Mouse (Mus musculus) heart, postnatal 0 days (tissue): Measurements from ENCODE around the gene Avil.

ENCODE experiments used
- CTCF ChIP-seq: IDR thresholded peaks from 2 replicates; pipeline ENCODE4 v1.5.1; 2016; ENCODE audit warnings: antibody characterized with exemption, control low read depth, low read depth
- EP300 ChIP-seq: IDR thresholded peaks from 2 replicates; pipeline ENCODE4 v1.6.1; 2016; ENCODE audit warnings: antibody characterized with exemption, low read depth

DNA sequence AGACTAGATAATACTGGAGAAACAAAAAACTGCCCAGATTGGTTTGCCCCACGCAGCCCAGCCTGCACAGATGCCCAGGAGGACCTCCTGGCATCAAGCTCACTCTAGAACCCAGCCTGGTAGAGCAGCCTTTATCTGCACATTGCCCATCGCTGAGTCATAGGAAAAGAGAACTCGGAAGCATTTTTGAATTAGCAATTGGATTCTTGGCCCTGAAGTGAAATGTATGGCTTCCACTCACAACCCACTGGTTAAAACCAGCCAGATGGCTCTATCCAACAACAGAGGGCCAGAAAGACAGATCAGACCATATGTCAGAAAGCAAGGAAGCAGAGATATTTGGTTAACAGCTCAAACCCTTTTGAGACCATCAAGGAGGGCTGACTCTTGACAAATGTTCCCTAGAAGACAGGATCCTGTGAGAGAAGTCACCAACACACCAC, 47.5 kb upstream of the Avil start:
- TF ChIP-seq CTCF (no peak), EP300 (no peak)
